In genomic region chr13:47244771-47245170, GRCm38 (mm10) we compare ENCODE assay signal across 9 mouse cellular contexts.
DNase-seq lines count a peak whose midpoint lies in the region; ATAC-seq and TF ChIP-seq lines count a peak whose summit lies in the region.
"Had no signal": no experiment of that assay in that cellular context is flagged by ENCODE, and none has a peak within 500 bp of the region (broad histone marks: within the 10 kb centered on the region; RNA-seq: fewer than 3 reads in every experiment).

No protein-coding gene starts in this region.

- WGBS in embryonic facial prominence, embryonic 14.5 days, result 73% methylated on average over 11 of the region's 11 CpGs
- WGBS in embryonic facial prominence, embryonic 10.5 days, result 88% methylated on average over 11 of the region's 11 CpGs
- WGBS in heart, embryonic 15.5 days, result 30% methylated on average over 11 of the region's 11 CpGs
- 47% methylated on average over 11 of the region's 11 CpGs for WGBS in stomach, postnatal 0 days

- intact Hi-C loops in left cerebral cortex, postnatal 36 days (cut with DNase I), result no loop called here

- no peak for TF ChIP-seq CTCF in stomach, postnatal 0 days (IDR thresholded peaks at IDR 0.05; ENCODE audit: low read depth)

- H3K4me1 ChIP-seq in embryonic facial prominence, embryonic 14.5 days (ENCODE audit: control insufficient read depth, insufficient read depth, low read length), result peaks cover 4% of the 10 kb centered on the region; the same call in 1 of the 2 replicates
- H3K4me1 ChIP-seq in embryonic facial prominence, embryonic 10.5 days, result 0 out of 2 replicates have a peak, but pooled peaks cover 3% of the 10 kb centered on the region
- peaks cover 27% of the 10 kb centered on the region for H3K4me1 ChIP-seq in heart, embryonic 15.5 days (replicated peaks)
- H3K4me1 ChIP-seq in stomach, postnatal 0 days (replicated peaks; ENCODE audit: control insufficient read depth, insufficient read depth), result no peaks in the 10 kb centered on the region

- H3K4me2 ChIP-seq in embryonic facial prominence, embryonic 14.5 days (ENCODE audit: low read depth, low read length), result no peak overlapping the region
- peak overlapping the region; percentile 22; the same call in 1 of the 2 replicates for H3K4me2 ChIP-seq in heart, embryonic 15.5 days
- H3K4me2 ChIP-seq in stomach, postnatal 0 days (replicated peaks; ENCODE audit: low read depth), result no peak overlapping the region
- H3K4me2 ChIP-seq: liver, embryonic 15.5 days had no signal

- no peaks in the 10 kb centered on the region for H3K27me3 ChIP-seq in embryonic facial prominence, embryonic 14.5 days (replicated peaks; ENCODE audit: control insufficient read depth, insufficient read depth, low read length)
- no peaks in the 10 kb centered on the region for H3K27me3 ChIP-seq in embryonic facial prominence, embryonic 10.5 days (replicated peaks; ENCODE audit: low read depth, poor library complexity, severe bottlenecking)
- no peaks in the 10 kb centered on the region for H3K27me3 ChIP-seq in heart, embryonic 15.5 days
- H3K27me3 ChIP-seq in stomach, postnatal 0 days (ENCODE audit: control insufficient read depth, insufficient read depth, low read length), result no peaks in the 10 kb centered on the region
- H3K27me3 ChIP-seq: liver, embryonic 15.5 days had no signal

- no peaks in the 10 kb centered on the region for H3K9me3 ChIP-seq in embryonic facial prominence, embryonic 14.5 days (ENCODE audit: control insufficient read depth, low read length)
- no peaks in the 10 kb centered on the region for H3K9me3 ChIP-seq in embryonic facial prominence, embryonic 10.5 days
- H3K9me3 ChIP-seq in heart, embryonic 15.5 days (replicated peaks), result no peaks in the 10 kb centered on the region
- no peaks in the 10 kb centered on the region for H3K9me3 ChIP-seq in stomach, postnatal 0 days (ENCODE audit: control insufficient read depth, low read length)
- H3K9me3 ChIP-seq: liver, embryonic 15.5 days had no signal

- H3K27ac ChIP-seq in embryonic facial prominence, embryonic 14.5 days (replicated peaks; ENCODE audit: low read depth, low read length), result no peak overlapping the region
- H3K27ac ChIP-seq in embryonic facial prominence, embryonic 10.5 days (replicated peaks), result no peak overlapping the region
- H3K27ac ChIP-seq in heart, embryonic 15.5 days, result peak overlapping the region; percentile 73
- no peak overlapping the region for H3K27ac ChIP-seq in stomach, postnatal 0 days (replicated peaks)
- H3K27ac ChIP-seq: liver, embryonic 15.5 days had no signal

- no peaks in the 10 kb centered on the region for H3K36me3 ChIP-seq in embryonic facial prominence, embryonic 14.5 days (ENCODE audit: control insufficient read depth, insufficient read depth, low read length)
- no peaks in the 10 kb centered on the region for H3K36me3 ChIP-seq in embryonic facial prominence, embryonic 10.5 days (replicated peaks)
- H3K36me3 ChIP-seq in heart, embryonic 15.5 days, result no peaks in the 10 kb centered on the region
- no peaks in the 10 kb centered on the region; the same call in 1 of the 2 replicates for H3K36me3 ChIP-seq in stomach, postnatal 0 days (ENCODE audit: control insufficient read depth, insufficient read depth, low read length)

- H3K4me3 ChIP-seq in embryonic facial prominence, embryonic 14.5 days (ENCODE audit: low read depth, low read length), result no peak overlapping the region
- H3K4me3 ChIP-seq in embryonic facial prominence, embryonic 10.5 days, result no peak overlapping the region
- H3K4me3 ChIP-seq in heart, embryonic 15.5 days, result no peak overlapping the region
- H3K4me3 ChIP-seq in stomach, postnatal 0 days (ENCODE audit: low read depth, low read length), result no peak overlapping the region
- H3K4me3 ChIP-seq: liver, embryonic 15.5 days had no signal

- no peak overlapping the region for H3K9ac ChIP-seq in embryonic facial prominence, embryonic 14.5 days (ENCODE audit: low read depth, low read length)
- H3K9ac ChIP-seq in heart, embryonic 15.5 days, result no peak overlapping the region
- no peak overlapping the region for H3K9ac ChIP-seq in stomach, postnatal 0 days (ENCODE audit: low read length)
- H3K9ac ChIP-seq: liver, embryonic 15.5 days had no signal

- peak; percentile 60 for DNase-seq in embryonic facial prominence, embryonic 14.5 days (ENCODE audit: low spot score)
- no peak for DNase-seq in embryonic facial prominence, embryonic 10.5 days (ENCODE audit: low spot score)
- DNase-seq in cerebellum, postnatal 25 days, result peak; percentile 49 to 67
- DNase-seq in left cerebral cortex, postnatal 36 days (ENCODE audit: low spot score in 2 of 2), result peak; percentile 67 to 68
- DNase-seq in stomach, postnatal 0 days (ENCODE audit: low spot score), result peak; percentile 36
- DNase-seq in kidney, adult 11 months, result no peak
- no peak for DNase-seq in thymus, postnatal 10 days (ENCODE audit: low spot score in 2 of 2)

- 0 out of 2 replicates have a peak, but pooled peaks have one; percentile 26 for ATAC-seq in embryonic facial prominence, embryonic 14.5 days (ENCODE audit: low read depth)
- ATAC-seq in heart, embryonic 15.5 days (replicated peaks; ENCODE audit: insufficient number of reproducible peaks, insufficient read depth, low FRiP score, low read depth), result peak; percentile 86
- ATAC-seq in stomach, postnatal 0 days (ENCODE audit: low FRiP score, low TSS enrichment), result peak; percentile 77

- TF ChIP-seq EP300 in stomach, postnatal 0 days (optimal IDR thresholded peaks at IDR 0.05), result no peak

Comparison
In these comparisons a context has a peak if more than half of its experiments do, and no peak if none do; other contexts are left out.
1. DNase-seq: peak in embryonic facial prominence, embryonic 14.5 days (single experiment), cerebellum, postnatal 25 days (2 of 2), left cerebral cortex, postnatal 36 days (2 of 2) and stomach, postnatal 0 days (single experiment); none in embryonic facial prominence, embryonic 10.5 days (single experiment), kidney, adult 11 months (single experiment) and thymus, postnatal 10 days (0 of 2).
2. ATAC-seq: peak in every context shown above with its lines; median percentile 86 in heart, embryonic 15.5 days; 77 in stomach, postnatal 0 days; 26 in embryonic facial prominence, embryonic 14.5 days.